Mouse (Mus musculus) brain, embryonic 18.5 days (tissue): Measurements from ENCODE around the gene Eda2r.

ENCODE experiments used
- DNase-seq: peaks from one replicate; pipeline ENCODE4 v3.0.0-alpha.2; 2012; ENCODE audit warnings: low read depth, low spot score

The Eda2r gene

GRCm38 (mm10) chrX:97377065-97377421 is at the start of gene Eda2r:
TSS of gene Eda2r (minus strand) at chrX:97377216.
- DNase-seq = no peak

GRCm38 (mm10) chrX:97397872-97398271 is 20.9 kb upstream of the Eda2r start:
- DNase-seq = no peak

DNA sequence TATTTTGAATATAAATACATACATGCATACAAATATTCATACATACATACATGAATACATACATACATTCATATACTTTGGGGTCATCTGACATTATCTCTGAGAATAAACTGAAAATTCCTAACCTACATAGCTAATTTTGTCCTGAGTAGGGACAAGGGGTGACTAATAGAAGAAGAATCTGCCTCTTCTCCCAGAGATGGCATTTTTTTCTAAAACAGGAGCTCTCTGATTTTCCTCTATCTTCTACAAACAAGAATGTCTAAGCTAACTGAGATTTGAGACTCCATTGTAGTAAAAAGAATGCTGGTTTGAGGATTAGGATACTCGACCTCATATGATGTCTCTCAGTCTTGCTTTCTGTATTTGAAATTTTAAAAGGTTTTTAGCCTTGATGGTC is 1.1 kb upstream of the Eda2r start:
- no peak for DNase-seq

DNA sequence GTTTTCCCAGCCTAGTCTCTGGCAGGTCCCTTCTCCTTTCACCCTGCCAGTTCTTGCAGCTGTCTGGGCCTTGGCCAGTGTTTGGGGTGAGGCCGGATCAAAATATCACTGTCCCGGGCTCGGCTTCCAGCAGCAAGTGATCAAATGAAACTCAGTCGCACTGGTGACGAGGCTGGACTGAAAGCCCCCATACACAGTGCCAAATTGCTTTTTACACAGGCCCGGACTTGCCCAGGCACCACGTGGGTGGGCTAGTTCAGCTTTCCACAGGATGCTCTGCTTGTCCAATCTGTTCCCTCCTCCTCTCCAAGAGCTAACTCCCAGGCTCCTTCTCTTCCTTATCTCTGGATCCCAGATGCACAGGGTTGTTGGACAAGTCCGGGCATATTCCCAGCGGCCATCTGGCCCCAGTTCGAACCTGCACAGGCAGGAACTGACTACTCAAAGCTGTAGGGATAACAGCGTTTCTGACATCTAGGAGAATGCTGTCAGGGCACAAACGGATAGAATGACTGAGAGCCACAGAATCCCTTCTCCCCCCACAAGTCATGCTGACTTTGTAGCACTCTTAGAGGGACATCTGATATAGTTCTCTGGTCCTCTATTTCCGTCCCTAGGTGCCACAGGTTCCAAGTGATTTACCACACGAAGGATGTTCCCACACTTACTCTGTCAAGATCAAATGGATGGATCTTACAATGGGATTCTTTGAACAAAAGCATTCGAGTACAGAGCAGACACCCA is 523 bp downstream of the Eda2r start:
- no peak for DNase-seq

DNA sequence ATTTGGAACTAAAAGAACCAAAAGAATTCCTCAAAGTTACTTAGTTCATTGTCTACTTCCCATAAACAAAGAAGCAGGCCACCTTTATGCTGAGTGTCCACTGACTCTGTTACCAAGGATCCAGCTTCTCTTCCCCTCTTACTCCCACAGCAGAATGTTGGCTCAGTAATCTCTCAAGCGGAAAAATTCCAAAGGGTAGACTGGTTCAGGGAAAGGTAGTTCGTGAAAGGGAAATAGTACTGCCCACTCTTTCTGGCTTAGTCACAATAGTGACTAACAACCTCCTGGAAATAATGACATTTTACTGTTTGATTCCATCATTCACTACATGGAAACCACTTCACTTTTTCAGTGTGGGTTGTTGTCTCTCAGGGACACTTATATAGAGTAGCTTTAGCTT is 4.2 kb downstream of the Eda2r start:
- DNase-seq = no peak

- no peak for DNase-seq
Measured at GRCm38 (mm10) chrX:97369206-97369605, 7.8 kb downstream of the Eda2r start.

DNA sequence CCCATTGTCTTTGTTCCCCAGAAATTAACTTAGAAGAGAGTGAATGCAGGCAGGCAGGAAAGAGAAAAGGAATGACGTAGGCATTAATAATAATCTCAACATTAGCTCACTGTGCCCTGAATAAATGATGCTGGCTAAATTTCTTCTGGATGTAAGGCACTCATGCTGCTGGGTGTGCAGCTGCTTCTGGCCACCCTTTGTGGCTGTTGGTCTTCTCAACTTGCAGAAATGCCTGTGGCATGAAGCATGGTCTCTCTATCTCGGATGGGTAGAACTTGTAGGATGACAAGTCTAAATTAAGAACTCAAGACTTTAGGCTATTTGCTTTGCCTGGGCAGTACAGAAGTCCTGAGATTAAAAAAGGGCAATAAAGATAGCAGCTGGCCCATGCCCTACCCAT is 8.3 kb downstream of the Eda2r start:
- DNase-seq = no peak

DNA sequence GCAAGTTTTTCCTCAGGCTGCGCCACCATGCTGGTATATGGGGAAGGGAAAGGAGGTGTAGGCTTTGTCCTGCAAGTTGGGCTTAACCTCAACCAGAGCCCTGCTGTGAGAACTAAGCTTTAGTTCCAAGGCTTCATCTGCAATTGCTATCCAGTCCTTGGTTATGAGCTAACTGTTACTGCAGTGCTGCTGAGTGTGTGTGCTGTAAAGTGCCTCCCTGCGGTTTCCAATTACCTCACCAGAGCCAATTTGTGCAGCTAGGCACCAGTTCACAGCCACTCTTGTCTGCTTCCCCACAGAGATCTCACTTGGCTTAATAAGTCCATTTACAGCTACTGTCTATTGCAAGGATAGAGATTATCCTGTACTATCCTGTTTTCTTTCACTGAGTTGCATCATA is 16.1 kb downstream of the Eda2r start:
- DNase-seq = no peak

GRCm38 (mm10) chrX:97327891-97328290 is 49.1 kb downstream of the Eda2r start:
- DNase-seq = no peak
